Mouse (Mus musculus): ENCODE results near the gene Il1b. TPM values are rescaled to one million over a fixed set of nuclear protein-coding genes. Genes with fewer than 3 reads are reported as not detected.

Il1b gene
- total RNA-seq (2012; rRNA removed) = 0.12 and 0.20 TPM in 2 replicates
- under 1 TPM in 1 of 2 experiments, not detected in 1; 0.26 TPM for polyA plus RNA-seq (2012; ENCODE audit: insufficient read depth in 1 of 2, insufficient read length in 2 of 2, low read depth in 1 of 2, low replicate concordance in 2 of 2, missing spikeins in 1 of 2)

- TF ChIP-seq NRF1 (IDR thresholded peaks at IDR 0.05; ENCODE audit: insufficient read depth, low read depth, low read length, poor library complexity, severe bottlenecking) (no peak), GATA1 (IDR thresholded peaks at IDR 0.05; ENCODE audit: low read depth, low read length) (no peak), ZC3H11A (IDR thresholded peaks at IDR 0.05; ENCODE audit: low read depth, low read length) (no peak), CHD1 (IDR thresholded peaks at IDR 0.05; ENCODE audit: low read depth, low read length) (no peak), E2F4 (IDR thresholded peaks at IDR 0.05; ENCODE audit: borderline replicate concordance, low read depth, low read length) (no peak), SMC3 (IDR thresholded peaks at IDR 0.05; ENCODE audit: low read depth, low read length) (no peak), MAX (IDR thresholded peaks at IDR 0.05; ENCODE audit: low read length) (peak; percentile 49; the same call in 1 of the 2 replicates), POLR2A (IDR thresholded peaks at IDR 0.05; ENCODE audit: control insufficient read depth in 1 of 2, insufficient read depth in 1 of 2, low read depth in 1 of 2, low read length in 2 of 2, poor library complexity in 1 of 2) (no peak), BHLHE40 (IDR thresholded peaks at IDR 0.05; ENCODE audit: borderline replicate concordance, low read depth, low read length) (no peak), MEF2A (IDR thresholded peaks at IDR 0.05; ENCODE audit: extremely low read depth, insufficient replicate concordance, low read depth, low read length, poor library complexity, severe bottlenecking) (no peak), USF2 (IDR thresholded peaks at IDR 0.05; ENCODE audit: borderline replicate concordance in 1 of 2, insufficient read depth in 1 of 2, low read depth in 1 of 2, low read length in 2 of 2) (no peak), MAFK (IDR thresholded peaks at IDR 0.05; ENCODE audit: borderline replicate concordance, low read depth, low read length) (no peak), EP300 (IDR thresholded peaks at IDR 0.05; ENCODE audit: low read depth in 1 of 2, low read length in 2 of 2) (0 out of 4 replicates have a peak, but pooled peaks of 1 of the 2 experiments have one; percentile 6), RCOR1 (IDR thresholded peaks at IDR 0.05; ENCODE audit: low read depth, low read length) (no peak), ZKSCAN1 (IDR thresholded peaks at IDR 0.05; ENCODE audit: low read depth, low read length) (no peak), TCF12 (IDR thresholded peaks at IDR 0.05; ENCODE audit: low read depth, low read length) (no peak)
- H3K4me1 ChIP-seq (ENCODE audit: control insufficient read depth in 1 of 2, insufficient read depth in 2 of 2, low read length in 2 of 2) = peaks cover 17 to 31% of the 10 kb centered on the region in 2 experiments
- no peak within 1 kb of the TSS for H3K27ac ChIP-seq (ENCODE audit: control insufficient read depth, low read depth, low read length)
- H3K79me2 ChIP-seq (ENCODE audit: control insufficient read depth, insufficient read depth, low read length, poor library complexity) = no peaks in the 10 kb centered on the region
- no peaks in the 10 kb centered on the region for H3K9me3 ChIP-seq (replicated peaks; ENCODE audit: insufficient read depth, low read length)
- H3K4me3 ChIP-seq (ENCODE audit: control insufficient read depth in 1 of 2, insufficient read depth in 1 of 2, low read depth in 2 of 2, low read length in 2 of 2) = no peak within 1 kb of the TSS
- H3K36me3 ChIP-seq (ENCODE audit: control insufficient read depth in 1 of 2, insufficient read depth in 2 of 2, low read length in 2 of 2) = peaks cover 0 to 28% of the 10 kb centered on the region in 2 experiments; a peak in 2 of 4 replicates
- H3K9ac ChIP-seq (ENCODE audit: control insufficient read depth, low read depth, low read length, poor library complexity, severe bottlenecking) = no peak within 1 kb of the TSS
- DNase-seq (ENCODE audit: low read depth, low spot score) = peak; percentile 37
- no peaks in the 10 kb centered on the region for H3K27me3 ChIP-seq (ENCODE audit: control insufficient read depth in 1 of 2, insufficient read depth in 2 of 2, low read length in 2 of 2)
These were observed at the start of gene Il1b for GRCm38 (mm10) chr2:129371039-129371438. Il1b (minus strand) TSS chr2:129371139.

- DNase-seq (ENCODE audit: low read depth, low spot score) = no peak
- no peaks in the 10 kb centered on the region; a peak in 1 of 4 replicates for H3K27me3 ChIP-seq (ENCODE audit: control insufficient read depth in 1 of 2, insufficient read depth in 2 of 2, low read length in 2 of 2)
- H3K36me3 ChIP-seq (ENCODE audit: control insufficient read depth in 1 of 2, insufficient read depth in 2 of 2, low read length in 2 of 2) = peaks cover 0 to 10% of the 10 kb centered on the region in 2 experiments; a peak in 2 of 4 replicates
- no peaks in the 10 kb centered on the region for H3K9me3 ChIP-seq (replicated peaks; ENCODE audit: insufficient read depth, low read length)
- no peaks in the 10 kb centered on the region for H3K79me2 ChIP-seq (ENCODE audit: control insufficient read depth, insufficient read depth, low read length, poor library complexity)
- H3K4me1 ChIP-seq (ENCODE audit: control insufficient read depth in 1 of 2, insufficient read depth in 2 of 2, low read length in 2 of 2) = peaks cover 0 to 12% of the 10 kb centered on the region in 2 experiments; a peak in 3 of 4 replicates
- TF ChIP-seq TCF12 (IDR thresholded peaks at IDR 0.05; ENCODE audit: low read depth, low read length) (no peak), CHD1 (IDR thresholded peaks at IDR 0.05; ENCODE audit: low read depth, low read length) (no peak), E2F4 (IDR thresholded peaks at IDR 0.05; ENCODE audit: borderline replicate concordance, low read depth, low read length) (no peak), CHD2 (IDR thresholded peaks at IDR 0.05; ENCODE audit: low read length) (no peak), POLR2AphosphoS5 (IDR thresholded peaks at IDR 0.05; ENCODE audit: borderline replicate concordance, low read depth, low read length) (no peak), MAX (IDR thresholded peaks at IDR 0.05; ENCODE audit: low read length) (no peak), MXI1 (IDR thresholded peaks at IDR 0.05; ENCODE audit: low read depth, low read length) (no peak), POLR2A (IDR thresholded peaks at IDR 0.05; ENCODE audit: control insufficient read depth in 1 of 2, insufficient read depth in 1 of 2, low read depth in 1 of 2, low read length in 2 of 2, poor library complexity in 1 of 2) (no peak), CTCF (IDR thresholded peaks at IDR 0.05 in 2 of 3, conservative IDR thresholded peaks at IDR 0.05 in 1 of 3; ENCODE audit: control insufficient read depth in 1 of 3, insufficient read depth in 1 of 3, low read depth in 2 of 3, low read length in 3 of 3, poor library complexity in 1 of 3, severe bottlenecking in 1 of 3) (no peak), NRF1 (IDR thresholded peaks at IDR 0.05; ENCODE audit: insufficient read depth, low read depth, low read length, poor library complexity, severe bottlenecking) (no peak), UBTF (IDR thresholded peaks at IDR 0.05; ENCODE audit: borderline replicate concordance, insufficient read depth, low read depth, low read length) (no peak), USF2 (IDR thresholded peaks at IDR 0.05; ENCODE audit: borderline replicate concordance in 1 of 2, insufficient read depth in 1 of 2, low read depth in 1 of 2, low read length in 2 of 2) (no peak), BHLHE40 (IDR thresholded peaks at IDR 0.05; ENCODE audit: borderline replicate concordance, low read depth, low read length) (no peak), ZNF384 (IDR thresholded peaks at IDR 0.05; ENCODE audit: low read depth, low read length) (no peak)
- H3K27ac ChIP-seq (ENCODE audit: control insufficient read depth, low read depth, low read length) = no peak overlapping the region
- no peak overlapping the region for H3K4me3 ChIP-seq (ENCODE audit: control insufficient read depth in 1 of 2, insufficient read depth in 1 of 2, low read depth in 2 of 2, low read length in 2 of 2)
- H3K9ac ChIP-seq (ENCODE audit: control insufficient read depth, low read depth, low read length, poor library complexity, severe bottlenecking) = no peak overlapping the region
These were observed 48.5 kb upstream of the Il1b start for GRCm38 (mm10) chr2:129419361-129419880.

Measured in MEL (cell line).